Mouse (Mus musculus): ENCODE results near the gene Gm10053. TPM values are rescaled to one million over a fixed set of nuclear protein-coding genes. Genes with fewer than 3 reads are reported as not detected.
A peak's percentile ranks its signal among the peaks of the same experiment; 100 is the strongest.
"Not testable (repeated sequence)": the region's sequence is repeated elsewhere in the genome, so short reads cannot be mapped to it uniquely, and the experiment has no call there.

Gene Gm10053
- 100 to 1,000 TPM; 367 to 503 TPM for total RNA-seq (2021)
- long read RNA-seq, experiment 1, transcript Gm10053-201 (1 exons, 946 nt): major isoform, 6 of 6 reads
- long read RNA-seq, experiment 1, partial matches to known transcripts: 0 of 6 reads
- long read RNA-seq, experiment 1, other reads (novel, unspliced or antisense): 0 of 6 reads
- long read RNA-seq, experiment 2, partial matches to known transcripts: 0 of 3 reads
- long read RNA-seq, experiment 2, other reads (novel, unspliced or antisense): 0 of 3 reads

DNA sequence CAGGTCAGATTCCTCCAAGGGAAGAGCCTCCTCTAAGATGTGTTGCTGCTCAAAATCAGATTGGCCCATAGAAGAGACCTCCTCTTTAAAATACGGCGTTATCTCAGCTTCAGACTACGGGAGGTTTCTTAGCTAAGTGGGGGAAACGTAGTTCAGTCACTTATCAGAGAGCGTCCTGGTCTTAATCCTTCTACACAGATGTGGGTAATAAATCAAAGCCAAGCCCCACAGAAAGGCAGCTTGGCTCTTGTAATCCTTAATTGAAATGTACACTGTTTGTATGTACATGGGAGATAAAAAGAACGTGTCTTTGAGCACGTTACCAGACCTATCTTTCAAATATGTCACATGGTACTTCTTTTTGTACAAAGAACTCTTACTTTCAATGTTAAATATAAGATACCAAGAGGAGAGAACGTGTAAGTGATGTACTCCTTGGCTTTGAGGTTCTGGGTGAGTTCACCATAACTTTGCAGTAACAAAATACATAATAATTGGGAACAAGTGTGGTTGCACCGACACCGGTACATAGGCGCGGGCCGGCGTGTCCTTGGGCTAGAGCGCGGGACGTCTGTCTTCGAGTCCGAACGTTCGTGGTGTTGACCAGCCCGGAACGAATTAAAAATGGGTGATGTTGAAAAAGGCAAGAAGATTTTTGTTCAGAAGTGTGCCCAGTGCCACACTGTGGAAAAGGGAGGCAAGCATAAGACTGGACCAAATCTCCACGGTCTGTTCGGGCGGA, at the start of gene Gm10053:
Gene Gm10053, plus strand, starts transcription at position 558 of the 742 bp plus-strand sequence.
- DNase-seq: not testable (repeated sequence)

GRCm38 (mm10) chr19:24842080-24842479, 33.4 kb upstream of the Gm10053 start:
- DNase-seq: no peak

DNA sequence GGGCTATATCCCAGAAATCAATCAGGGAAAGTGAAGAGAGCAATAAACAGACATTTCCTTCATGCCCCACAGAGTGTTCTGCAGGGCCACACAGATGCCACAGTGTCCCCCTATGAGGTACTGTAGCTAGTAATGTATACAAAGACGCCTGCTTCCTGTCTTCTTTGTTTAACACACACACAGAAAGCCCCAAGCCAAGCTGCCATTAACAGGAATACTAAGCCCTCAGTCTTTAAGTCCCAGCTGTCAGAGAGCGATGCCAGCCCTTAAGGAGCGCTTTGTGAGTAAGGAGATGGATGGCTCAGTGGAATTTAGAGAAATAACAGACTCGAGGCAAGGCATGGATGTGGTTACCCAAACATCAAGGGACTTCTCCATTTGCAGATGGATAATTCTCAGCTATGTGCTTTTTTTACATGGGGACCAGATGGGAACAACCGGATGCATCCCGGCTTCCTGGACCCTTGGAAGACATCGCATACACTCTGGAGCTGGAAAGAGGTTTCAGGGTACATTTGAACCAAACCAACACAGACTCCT, 30.4 kb upstream of the Gm10053 start:
- no peak for DNase-seq

DNA sequence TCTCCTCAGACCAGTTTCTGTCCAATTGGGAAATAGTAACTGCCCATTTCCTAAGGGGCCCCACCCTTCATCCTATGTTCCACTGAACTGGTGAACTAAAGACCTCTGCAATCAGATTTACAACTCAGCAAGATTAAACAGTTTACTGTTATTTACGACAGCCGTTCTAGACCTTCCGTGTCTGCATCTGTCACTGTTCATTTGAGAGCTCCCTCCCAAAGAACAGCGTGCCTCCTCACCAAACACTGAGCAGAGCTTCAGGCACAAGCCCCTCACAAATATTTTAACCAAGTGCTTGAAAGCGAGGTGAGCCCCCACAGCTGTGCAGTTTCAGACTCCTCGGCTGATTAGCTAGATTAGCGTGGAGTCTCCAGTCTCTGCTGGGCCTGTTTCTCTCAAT, 27.1 kb upstream of the Gm10053 start:
- DNase-seq: no peak

GRCm38 (mm10) chr19:24848844-24849243, 26.6 kb upstream of the Gm10053 start:
- DNase-seq: peak; percentile 26

- peak; percentile 76 for DNase-seq
These were observed 23.8 kb upstream of the Gm10053 start for GRCm38 (mm10) chr19:24851456-24852315.

- no peak for DNase-seq
These were observed 14.2 kb upstream of the Gm10053 start for GRCm38 (mm10) chr19:24861276-24861611.

DNA sequence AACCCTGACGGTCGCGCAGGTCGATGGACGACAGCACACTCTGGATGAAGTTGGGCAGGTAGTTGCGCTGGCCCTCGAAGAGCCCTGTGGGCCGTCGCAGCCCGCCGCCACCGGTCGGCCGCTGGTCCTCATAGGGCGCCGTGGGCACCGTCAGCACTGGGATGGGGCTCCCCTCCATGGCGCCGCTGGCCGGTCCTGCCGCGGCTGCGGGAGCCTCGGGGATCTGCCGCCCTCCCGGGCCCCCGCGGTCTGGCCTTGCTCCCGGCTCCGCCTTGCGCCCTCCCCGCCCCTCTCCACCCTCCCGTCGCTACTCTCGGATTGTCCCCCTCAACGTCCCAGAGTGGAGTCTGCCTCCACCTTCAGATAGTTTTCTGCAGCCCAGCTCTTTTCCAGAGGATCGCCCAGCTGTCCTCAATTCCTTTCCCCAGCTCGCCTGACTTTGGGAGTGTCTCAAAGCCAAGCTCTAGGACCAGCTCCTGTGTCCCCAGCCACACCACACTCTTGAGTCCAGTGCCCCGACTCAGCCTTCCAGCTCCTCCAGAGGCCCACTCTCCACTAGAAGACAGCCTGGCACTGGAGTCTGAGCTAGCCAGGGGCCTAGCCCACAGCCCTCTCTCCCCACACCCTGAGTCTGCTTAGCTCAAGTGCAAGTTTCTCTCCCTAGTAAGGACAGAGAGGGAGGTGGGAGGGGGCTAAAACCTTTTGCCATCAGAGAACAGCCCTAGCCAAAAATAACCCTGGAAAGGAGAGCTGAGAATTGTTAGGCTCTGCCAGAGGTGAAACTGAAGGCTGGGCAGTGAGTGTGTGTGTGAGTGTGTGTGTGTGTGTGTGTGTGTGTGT, 13.7 kb upstream of the Gm10053 start, which contains the start of gene Pgm5:
Gene Pgm5, minus strand, starts transcription at position 244 of the 840 bp plus-strand sequence.
- peak; percentile 69 for DNase-seq

DNA sequence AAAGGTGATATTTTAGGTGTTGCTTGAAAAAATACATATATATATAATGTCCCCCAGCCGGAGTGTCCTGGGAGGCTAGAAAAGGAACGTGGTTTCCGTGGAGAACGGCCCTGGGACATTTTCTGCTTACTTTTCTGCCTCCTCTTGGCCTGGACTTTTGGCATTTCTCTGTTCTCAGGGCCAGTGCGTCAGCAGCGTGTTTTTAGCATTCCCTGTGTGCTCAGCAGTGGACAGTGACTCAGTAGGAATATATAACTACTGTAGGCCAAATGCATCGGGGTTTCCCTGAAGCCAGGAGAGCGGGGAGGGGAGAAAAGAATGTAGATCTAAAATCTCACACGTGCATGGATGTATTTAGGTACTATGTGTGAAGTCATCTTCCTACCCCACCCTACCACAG, 10.1 kb upstream of the Gm10053 start:
- no peak for DNase-seq

GRCm38 (mm10) chr19:24871037-24871635, 4.3 kb upstream of the Gm10053 start:
- peak; percentile 76 for DNase-seq

DNA sequence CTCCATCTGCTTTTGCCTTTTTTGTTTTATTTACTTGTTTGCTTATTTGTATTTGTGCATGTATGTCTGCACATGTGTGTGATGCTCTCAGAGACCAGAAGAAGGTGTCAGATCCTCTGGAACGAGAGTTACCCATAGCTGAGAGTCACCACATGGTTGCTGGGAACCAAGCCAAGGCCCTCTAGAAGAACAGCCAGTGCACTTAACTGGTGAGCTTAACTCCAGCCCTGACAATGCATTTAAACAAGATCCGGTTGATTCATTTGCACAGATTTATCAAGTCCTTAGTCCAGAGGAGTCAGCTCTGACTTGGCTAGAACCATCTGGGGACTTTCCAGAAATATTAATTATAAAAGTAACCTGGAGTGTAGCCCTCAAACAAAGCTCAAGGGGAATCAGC, 1.6 kb upstream of the Gm10053 start:
- DNase-seq: no peak

DNA sequence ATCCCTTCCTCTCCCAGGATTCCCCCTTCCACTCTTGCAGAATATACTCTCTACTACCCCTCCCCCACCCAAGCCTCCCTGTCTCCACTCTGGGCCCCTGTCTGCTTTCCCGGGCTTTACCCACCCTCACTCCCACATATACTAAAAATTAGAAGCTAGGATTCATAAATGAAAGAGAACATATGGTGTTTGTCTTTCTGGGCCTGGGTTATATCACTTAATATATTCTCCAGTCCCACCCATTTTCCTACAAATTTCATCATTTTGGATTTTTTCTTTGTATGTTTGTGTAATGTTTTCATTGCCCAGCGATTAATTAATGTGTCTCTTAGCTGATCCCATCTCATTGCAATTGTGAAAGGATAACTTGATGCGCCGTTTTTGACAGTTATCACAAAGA, 5.8 kb downstream of the Gm10053 start:
- no peak for DNase-seq

GRCm38 (mm10) chr19:24885504-24885903, 10.0 kb downstream of the Gm10053 start:
- DNase-seq: peak; percentile 31

DNA sequence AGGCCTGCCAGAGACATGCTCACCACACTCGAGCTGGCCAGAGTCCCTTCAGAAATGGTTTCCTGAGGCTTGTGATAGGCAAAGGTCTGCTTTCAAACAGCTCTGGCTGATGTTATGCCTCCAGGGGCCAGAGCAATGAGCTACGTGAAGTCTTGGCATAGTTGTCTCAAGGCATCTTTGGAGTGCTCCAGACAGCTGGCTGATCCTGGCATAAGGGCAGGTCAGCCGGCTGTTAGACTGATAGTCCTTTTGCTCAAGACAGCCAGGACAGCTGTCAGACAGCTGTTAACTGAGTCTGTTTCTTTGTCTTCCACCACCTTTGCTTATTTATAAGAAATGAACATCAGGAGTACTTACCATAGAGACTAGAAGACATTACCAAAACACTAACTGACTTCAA, 11.4 kb downstream of the Gm10053 start:
- no peak for DNase-seq

DNA sequence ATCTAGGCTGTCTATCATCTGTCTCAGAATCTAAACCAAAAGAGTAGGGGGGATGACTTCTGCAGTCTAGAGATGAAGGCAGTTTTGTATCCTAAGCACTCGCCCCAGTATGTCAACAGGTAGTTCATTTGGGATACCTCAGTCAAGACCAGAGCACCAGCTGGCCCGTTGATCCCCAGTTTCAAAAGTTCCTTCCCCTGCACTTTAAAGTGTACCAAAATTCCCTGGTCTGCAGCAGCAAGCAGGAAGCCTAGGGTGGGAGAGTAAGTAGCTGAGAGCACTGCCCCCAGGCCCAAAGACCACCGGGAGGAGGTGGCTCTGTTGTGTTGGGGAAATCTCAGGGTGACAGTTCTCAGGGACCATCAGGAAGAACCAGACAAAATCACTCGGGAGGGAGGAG, 21.1 kb downstream of the Gm10053 start:
- no peak for DNase-seq

DNA sequence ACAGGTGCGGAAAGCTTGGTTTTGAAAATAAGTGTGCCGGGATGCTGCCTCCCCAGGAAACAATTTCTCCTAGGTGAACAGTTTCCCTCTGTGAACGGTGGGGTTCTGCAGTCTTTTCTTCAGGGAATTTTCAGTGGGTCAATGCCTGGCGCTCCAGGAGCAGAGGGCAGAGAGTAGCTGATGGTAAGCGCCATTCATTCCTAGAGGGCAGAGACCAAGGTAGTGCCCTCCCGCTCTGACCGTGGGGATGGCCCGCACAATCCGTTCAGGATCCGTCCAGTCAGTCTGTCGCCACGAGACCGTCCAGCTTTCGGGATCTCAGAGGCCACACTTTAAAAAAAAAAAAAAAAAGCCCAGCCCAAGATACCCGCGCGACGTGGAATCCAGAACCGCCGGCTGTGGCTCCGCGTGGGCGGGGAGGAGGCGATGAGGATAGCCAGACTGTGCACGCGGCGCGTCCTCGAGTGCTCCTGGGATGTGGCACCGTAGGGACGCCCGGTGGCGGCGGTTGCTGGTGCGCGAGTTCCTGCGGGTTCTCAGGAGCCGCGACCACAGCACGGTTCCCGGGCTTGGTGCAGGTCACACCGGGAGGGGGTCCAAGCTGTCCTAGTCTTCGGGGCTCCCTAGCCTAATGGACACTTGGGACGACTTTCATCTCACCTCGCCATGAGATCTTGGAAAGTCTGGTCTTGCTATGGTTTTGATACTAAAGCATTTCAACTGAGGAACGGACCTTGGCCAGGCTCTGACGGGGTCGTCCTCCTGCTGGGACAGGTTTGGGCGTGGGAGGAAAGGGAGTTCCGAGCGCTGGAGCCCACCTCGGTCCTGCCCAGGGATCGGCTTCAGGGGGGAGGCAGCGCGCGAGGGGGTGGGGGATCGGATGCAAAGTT, 21.8 kb downstream of the Gm10053 start:
- DNase-seq: no peak

DNA sequence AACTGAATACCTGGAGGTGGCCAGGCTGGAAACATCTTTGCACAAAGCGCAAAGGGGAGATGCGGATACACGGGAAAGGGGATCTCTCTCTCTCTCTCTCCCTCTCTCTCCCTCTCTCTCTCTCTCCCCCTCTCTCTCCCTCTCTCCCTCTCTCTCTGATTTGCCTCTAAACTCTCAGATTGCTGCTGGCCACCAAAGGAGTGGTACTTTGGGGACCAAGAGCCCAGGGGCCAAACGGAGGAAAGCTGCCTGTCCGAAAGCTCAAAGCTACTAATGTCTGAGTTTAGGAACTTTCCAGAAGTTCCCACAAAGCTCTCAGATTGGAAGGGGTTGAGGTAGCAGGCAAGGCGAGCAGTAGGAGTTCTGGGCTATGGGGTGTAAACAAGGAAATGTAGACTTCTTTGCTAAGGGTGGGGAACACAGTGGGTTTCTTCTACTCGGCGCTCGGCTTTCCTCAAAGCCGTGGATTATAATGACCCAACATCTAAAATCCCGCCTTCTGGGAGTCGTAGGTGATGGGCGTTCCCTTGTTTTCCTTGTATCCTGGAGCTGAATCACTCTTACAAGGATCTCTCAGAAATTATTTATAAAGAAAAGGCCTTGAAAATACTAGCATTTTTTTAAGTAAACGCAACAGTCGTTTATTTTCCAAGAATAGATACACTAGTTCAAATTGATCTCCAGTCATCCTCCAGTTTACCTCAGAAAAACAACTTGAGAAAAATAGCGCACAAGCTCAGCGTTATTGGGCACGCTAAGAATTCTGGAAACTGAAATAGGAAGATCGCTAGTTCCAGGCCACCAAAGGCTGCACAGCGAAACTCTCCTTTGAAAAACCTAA, 22.6 kb downstream of the Gm10053 start:
- DNase-seq: no peak

DNA sequence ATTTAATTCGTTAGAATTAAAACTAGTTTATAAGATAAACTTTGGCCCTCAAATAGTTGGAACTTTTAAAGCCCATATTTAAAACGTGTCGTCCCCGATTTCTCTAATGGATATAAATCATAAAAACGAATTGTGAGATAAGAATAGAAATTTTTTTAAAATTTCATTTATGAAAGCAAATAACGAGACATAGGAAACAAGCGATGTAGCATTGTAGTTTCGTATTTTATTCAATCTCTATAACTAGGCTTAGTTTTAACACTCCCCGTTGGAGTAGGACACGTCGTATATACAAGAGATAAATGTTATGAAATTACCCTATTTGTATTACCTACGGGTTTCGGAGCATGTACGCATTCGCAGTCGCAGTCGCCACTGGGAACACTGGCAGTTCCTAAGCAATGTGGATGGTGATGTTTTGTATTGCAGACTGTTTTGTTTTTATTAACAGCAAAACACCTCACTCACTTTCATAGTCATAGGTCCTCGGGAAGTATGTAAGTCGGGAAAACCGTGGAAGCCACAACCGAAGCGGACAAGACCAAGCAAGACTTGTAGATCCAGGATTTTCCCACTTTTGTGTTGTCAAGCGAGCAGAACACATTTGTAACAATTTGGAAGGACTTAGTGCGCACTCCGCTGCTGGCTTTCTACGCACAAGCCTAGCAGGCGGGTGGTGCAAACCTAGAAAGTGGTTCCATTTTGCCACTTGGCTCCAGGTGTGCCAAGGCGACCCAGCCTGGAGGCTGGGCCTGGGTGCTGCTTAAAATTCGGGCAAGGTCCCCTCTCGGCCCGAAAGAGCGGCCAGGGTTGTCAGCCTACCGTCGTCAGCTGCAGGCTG, 23.5 kb downstream of the Gm10053 start:
- no peak for DNase-seq

Measured in gastrocnemius, postnatal 10 days (tissue).